Mouse (Mus musculus): ENCODE measurements around the gene Atox1.

DNA sequence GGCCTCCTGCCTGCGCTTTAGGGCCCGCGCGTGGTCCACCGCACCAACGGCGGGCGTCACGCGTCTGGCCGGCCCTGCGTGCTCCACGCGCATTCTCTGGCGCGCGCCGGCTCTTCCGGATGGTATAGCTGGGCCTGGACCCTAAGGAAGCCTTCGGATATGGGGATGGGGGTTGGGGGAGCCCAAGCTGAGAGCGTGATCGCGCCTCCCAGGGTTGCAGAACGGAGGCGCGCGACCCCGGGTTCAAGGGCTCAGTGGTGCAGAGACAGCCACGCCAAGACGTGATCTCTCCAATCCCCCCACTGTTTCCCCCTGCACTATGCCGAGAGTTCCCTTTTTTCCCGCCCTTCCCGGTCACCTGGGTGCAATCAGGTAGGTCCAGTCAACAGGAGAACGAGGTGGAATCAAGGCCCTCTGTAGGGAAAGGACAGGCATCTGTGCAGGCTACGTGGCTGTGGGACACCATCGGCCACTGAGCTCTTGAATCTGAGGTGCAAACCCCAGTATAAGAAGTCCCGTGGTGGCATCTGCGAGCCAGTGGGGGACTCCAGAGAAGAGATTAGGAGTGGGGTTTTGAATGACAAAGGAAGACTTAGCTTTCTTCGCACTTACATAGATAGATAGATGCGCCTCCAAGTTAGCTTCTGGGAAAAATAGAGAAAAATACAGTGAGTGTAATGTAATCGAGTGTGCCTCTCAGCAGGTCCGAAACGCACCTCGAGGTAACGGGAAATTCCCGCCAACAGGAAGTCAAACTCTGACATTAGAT lies 9.1 kb upstream of the Atox1 start:
- TF ChIP-seq CTCF (IDR thresholded peaks at IDR 0.05; ENCODE audit: borderline replicate concordance, insufficient read depth, low read length) (no peak), POLR2A (IDR thresholded peaks at IDR 0.05; ENCODE audit: low read depth, low read length) (no peak)

All from embryonic fibroblast, embryonic 13.5 days (primary cell).